Mouse (Mus musculus) forebrain, postnatal 0 days (tissue): ENCODE results near the gene Sox2. TPM values are rescaled to one million over a fixed set of nuclear protein-coding genes. Genes with fewer than 3 reads are reported as not detected.

Source experiments
- ATAC-seq: fragments of 200-750 bp; cut with Nextera tagmentation; 2 replicates; pipeline ENCODE4 v1.8.0; 2017; ENCODE audit warnings: mild to moderate bottlenecking, moderate library complexity
- DNase-seq: peaks from one replicate; pipeline ENCODE4 v3.0.0-alpha.2; 2015
- H3K27ac ChIP-seq: fragments of 300-500 bp; sonication (generic); 2 replicates; pipeline ENCODE4 v1.5.1; 2014; ENCODE audit warnings: low read depth, mild to moderate bottlenecking, antibody characterized with exemption, low read length, moderate library complexity, mixed read lengths
- H3K27me3 ChIP-seq: fragments of 300-500 bp; sonication (generic); 2 replicates; pipeline ENCODE4 v1.6.1; 2014; ENCODE audit warnings: mild to moderate bottlenecking, low read length, mixed read lengths; ENCODE audit not compliant: insufficient read depth
- H3K36me3 ChIP-seq: fragments of 300-500 bp; sonication (generic); 2 replicates; pipeline ENCODE4 v1.6.1; 2014; ENCODE audit warnings: mild to moderate bottlenecking, moderate library complexity; ENCODE audit not compliant: insufficient read depth
- H3K4me1 ChIP-seq: fragments of 300-500 bp; sonication (generic); 2 replicates; pipeline ENCODE4 v1.6.1; 2014; ENCODE audit warnings: antibody characterized with exemption; ENCODE audit not compliant: insufficient read depth
- H3K4me2 ChIP-seq: fragments of 300-500 bp; sonication (generic); 2 replicates; pipeline ENCODE4 v1.6.1; 2014; ENCODE audit warnings: low read depth, mild to moderate bottlenecking, moderate library complexity
- H3K4me3 ChIP-seq: fragments of 300-500 bp; sonication (generic); 2 replicates; pipeline ENCODE4 v1.5.1; 2014; ENCODE audit warnings: low read depth, low read length, mixed read lengths
- H3K9ac ChIP-seq: fragments of 300-500 bp; sonication (generic); 2 replicates; pipeline ENCODE4 v1.6.1; 2014; ENCODE audit warnings: mild to moderate bottlenecking
- H3K9me3 ChIP-seq: fragments of 300-500 bp; sonication (generic); 2 replicates; pipeline ENCODE4 v1.6.1; 2016; ENCODE audit warnings: low read length
- CTCF ChIP-seq: sonication (generic); IDR thresholded peaks from 2 replicates; pipeline ENCODE4 v1.5.1; 2016; ENCODE audit warnings: antibody characterized with exemption, control low read depth, low read depth
- WGBS: fragments of 180-500 bp; shearing (Covaris S2); extraction: QIAGEN DNeasy Blood & Tissue Kit; methylation state at CpG from one replicate; pipeline ENCODE4 v1.1.7; 2014; 5-methylcytosine and 5-hydroxymethylcytosine counted together
- polyA plus RNA-seq: library from polyadenylated mRNA; unstranded; fragments of >200 nt; fragmentation: Nextera tagmentation; extraction: Ambion mirVana; gene quantifications from 2 replicates; pipeline ENCODE4 v1.2.1, GENCODE M21; 2015
- total RNA-seq: library from RNA; depleted of rRNA; stranded (reverse); fragments of >200 nt; gene quantifications from 2 replicates; pipeline ENCODE4 v1.2.3, GENCODE M21; 2014

Gene Sox2
- total and polyA plus RNA-seq, 2 experiments from 2014 or later = 31.0 to 120 TPM

DNA sequence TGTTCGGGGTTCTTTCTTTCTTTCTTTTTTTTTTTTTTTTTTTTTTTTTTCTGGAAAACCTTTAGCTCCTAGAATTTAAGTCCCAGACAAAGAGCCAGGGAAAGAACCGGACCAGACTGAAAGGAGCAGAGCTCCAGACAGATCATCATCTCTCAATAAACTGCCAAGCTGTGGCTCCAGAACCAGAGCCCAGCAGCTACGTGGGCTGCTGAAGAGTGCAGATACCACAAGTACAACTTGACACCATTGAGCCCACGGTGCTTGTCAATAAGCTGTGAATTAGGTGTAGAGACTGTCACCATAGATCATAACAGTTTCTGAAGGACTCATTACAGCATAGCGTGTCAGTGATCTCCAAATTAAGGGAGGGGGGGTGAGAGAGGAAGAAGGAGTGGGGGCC, 7.1 kb upstream of the Sox2 start:
- ATAC-seq = no peak
- peak overlapping the region; percentile 85 for H3K27ac ChIP-seq
- H3K9me3 ChIP-seq = no peaks in the 10 kb centered on the region
- peak; percentile 48 for DNase-seq
- H3K9ac ChIP-seq = peak overlapping the region; percentile 65
- H3K27me3 ChIP-seq = no peaks in the 10 kb centered on the region
- WGBS = 15% methylated on average over 5 of the region's 5 CpGs
- H3K4me3 ChIP-seq = peak overlapping the region; percentile 40; the same call in 1 of the 2 replicates
- H3K4me1 ChIP-seq = no peaks in the 10 kb centered on the region
- peak overlapping the region; percentile 63 for H3K4me2 ChIP-seq
- H3K36me3 ChIP-seq = no peaks in the 10 kb centered on the region
- no peak for TF ChIP-seq CTCF

DNA sequence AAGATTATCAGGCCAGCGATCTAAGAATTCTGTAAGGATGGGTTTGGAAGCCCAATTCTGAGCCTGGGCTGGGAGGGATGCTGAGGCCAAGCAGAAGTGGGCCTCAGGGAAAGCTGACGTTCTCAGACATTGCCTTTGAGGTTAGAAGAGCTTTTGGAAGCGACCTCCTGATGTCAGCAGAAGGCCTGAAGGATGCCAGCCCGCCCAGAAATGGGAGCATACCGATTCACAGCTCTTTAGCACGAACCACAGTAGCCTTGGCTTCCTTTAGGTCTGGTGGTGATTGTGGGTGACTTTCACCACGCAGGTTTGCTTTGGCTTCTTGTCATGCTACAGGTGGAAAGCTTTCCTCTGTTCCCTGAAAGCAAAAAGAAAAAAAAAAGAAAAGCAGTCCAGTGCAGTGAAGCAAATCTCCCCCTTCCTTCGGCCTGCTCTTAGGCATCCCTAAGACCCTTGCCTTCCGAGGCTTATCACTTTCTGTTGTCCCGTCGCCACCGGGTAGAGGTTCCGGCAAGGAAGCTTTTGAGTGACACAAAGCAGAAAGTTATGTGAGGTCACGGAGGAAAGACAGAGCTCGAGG, 6.6 kb upstream of the Sox2 start:
- no peaks in the 10 kb centered on the region for H3K36me3 ChIP-seq
- H3K27me3 ChIP-seq = no peaks in the 10 kb centered on the region
- peak; percentile 49 for DNase-seq
- no peak for ATAC-seq
- H3K4me3 ChIP-seq = 0 out of 2 replicates have a peak overlapping the region, but pooled peaks have one; percentile 1
- H3K27ac ChIP-seq = peak overlapping the region; percentile 85
- 22% methylated on average over 15 of the region's 15 CpGs for WGBS
- H3K4me1 ChIP-seq = no peaks in the 10 kb centered on the region
- peak overlapping the region; percentile 63 for H3K4me2 ChIP-seq
- no peak for TF ChIP-seq CTCF
- H3K9me3 ChIP-seq = no peaks in the 10 kb centered on the region
- peak overlapping the region; percentile 65 for H3K9ac ChIP-seq

DNA sequence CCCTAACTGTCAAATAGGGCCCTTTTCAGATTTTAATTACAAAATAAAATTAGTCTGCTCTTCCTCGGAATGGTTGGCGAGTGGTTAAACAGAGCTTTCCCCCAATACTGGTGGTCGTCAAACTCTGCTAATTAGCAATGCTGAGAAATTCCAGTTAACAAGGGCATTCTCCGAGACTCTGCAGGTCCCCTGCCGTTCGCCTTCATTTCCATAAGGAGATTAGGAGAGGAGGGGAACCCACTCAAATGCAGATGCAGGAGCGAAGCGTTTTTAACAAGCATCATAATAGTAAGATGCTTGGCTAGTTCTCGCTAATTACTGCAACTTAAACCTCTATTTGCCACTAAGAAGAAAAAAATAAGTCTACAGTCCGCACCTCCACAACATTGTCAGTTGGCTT, 4.0 kb upstream of the Sox2 start:
- no peaks in the 10 kb centered on the region for H3K36me3 ChIP-seq
- peak overlapping the region; percentile 35 for H3K4me2 ChIP-seq
- no peaks in the 10 kb centered on the region for H3K9me3 ChIP-seq
- H3K4me3 ChIP-seq = peak overlapping the region; percentile 8
- no peaks in the 10 kb centered on the region for H3K27me3 ChIP-seq
- DNase-seq (peak; percentile 58), ATAC-seq (no peak)
- WGBS = 7% methylated on average over 10 of the region's 10 CpGs
- TF ChIP-seq CTCF = no peak
- H3K27ac ChIP-seq = peak overlapping the region; percentile 54
- H3K4me1 ChIP-seq = no peaks in the 10 kb centered on the region
- 0 out of 2 replicates have a peak overlapping the region, but pooled peaks have one; percentile 1 for H3K9ac ChIP-seq

DNA sequence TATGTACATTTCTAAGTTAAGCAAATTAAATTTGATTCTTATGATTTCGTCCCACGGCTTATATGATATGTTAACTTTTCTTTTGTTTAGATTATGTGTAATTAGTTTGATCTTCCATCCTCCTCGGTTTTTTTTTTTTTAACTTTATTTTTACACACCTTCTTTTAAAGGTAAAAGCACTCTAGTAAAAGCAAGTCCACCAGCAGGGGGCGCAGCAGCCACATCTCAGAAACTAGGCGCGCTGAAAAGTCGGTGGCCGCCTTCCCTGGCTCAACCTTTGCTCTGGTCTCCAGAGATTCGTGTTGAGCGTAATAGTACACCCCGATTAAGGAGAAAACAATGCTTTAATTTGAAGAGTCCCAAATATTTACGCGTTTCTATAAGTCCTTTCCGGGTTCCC, 2.5 kb upstream of the Sox2 start:
- H3K9me3 ChIP-seq = no peaks in the 10 kb centered on the region
- peak; percentile 74 for TF ChIP-seq CTCF
- DNase-seq (peak; percentile 89), ATAC-seq (no peak)
- H3K4me1 ChIP-seq = no peaks in the 10 kb centered on the region
- H3K36me3 ChIP-seq = no peaks in the 10 kb centered on the region
- H3K4me3 ChIP-seq = peak overlapping the region; percentile 50
- H3K9ac ChIP-seq = peak overlapping the region; percentile 61
- no peaks in the 10 kb centered on the region for H3K27me3 ChIP-seq
- peak overlapping the region; percentile 90 for H3K27ac ChIP-seq
- under 1% methylated on average over 14 of the region's 14 CpGs for WGBS
- H3K4me2 ChIP-seq = peak overlapping the region; percentile 69

DNA sequence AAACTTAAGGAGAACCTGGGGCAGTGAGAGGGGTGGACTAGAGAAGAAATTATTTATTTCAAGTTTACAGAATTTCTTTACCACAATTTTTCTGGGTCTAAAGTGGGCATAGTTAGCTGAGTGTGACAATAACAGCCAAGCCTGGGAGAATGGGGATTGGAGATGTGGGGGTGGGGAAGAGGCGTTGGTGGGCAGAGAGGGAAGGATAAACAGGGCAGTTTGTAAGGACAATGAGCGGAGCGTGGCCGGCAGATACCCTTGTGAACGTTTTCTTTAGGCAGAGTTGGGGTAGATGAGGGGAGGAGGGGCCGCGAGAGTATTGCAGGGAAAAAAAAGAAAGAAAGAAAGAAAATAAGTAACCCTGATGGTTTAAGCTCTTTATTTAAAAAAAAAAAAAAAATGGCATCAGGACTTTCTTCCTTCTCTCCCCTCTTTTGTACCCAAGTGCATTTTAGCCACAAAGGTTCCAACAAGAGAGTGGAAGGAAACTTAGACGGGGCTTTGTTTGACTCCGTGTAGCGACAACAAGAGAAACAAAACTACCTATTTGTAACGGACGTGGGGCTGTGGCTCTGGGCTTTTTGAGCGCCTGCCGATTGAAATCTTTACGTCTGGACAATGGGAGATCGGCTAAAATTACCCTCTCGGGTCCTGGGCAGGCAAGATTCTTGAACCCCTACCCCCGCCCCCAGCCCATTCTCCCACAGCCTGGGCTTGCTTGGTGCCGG, 1.9 kb upstream of the Sox2 start:
- no peaks in the 10 kb centered on the region for H3K27me3 ChIP-seq
- DNase-seq = peak; percentile 52
- H3K4me3 ChIP-seq = peak overlapping the region; percentile 50
- H3K4me1 ChIP-seq = no peaks in the 10 kb centered on the region
- no peak for ATAC-seq
- no peak for TF ChIP-seq CTCF
- 3% methylated on average over 19 of the region's 19 CpGs for WGBS
- peak overlapping the region; percentile 69 for H3K4me2 ChIP-seq
- peak overlapping the region; percentile 61 for H3K9ac ChIP-seq
- H3K27ac ChIP-seq = peak overlapping the region; percentile 90
- no peaks in the 10 kb centered on the region for H3K36me3 ChIP-seq
- H3K9me3 ChIP-seq = no peaks in the 10 kb centered on the region

DNA sequence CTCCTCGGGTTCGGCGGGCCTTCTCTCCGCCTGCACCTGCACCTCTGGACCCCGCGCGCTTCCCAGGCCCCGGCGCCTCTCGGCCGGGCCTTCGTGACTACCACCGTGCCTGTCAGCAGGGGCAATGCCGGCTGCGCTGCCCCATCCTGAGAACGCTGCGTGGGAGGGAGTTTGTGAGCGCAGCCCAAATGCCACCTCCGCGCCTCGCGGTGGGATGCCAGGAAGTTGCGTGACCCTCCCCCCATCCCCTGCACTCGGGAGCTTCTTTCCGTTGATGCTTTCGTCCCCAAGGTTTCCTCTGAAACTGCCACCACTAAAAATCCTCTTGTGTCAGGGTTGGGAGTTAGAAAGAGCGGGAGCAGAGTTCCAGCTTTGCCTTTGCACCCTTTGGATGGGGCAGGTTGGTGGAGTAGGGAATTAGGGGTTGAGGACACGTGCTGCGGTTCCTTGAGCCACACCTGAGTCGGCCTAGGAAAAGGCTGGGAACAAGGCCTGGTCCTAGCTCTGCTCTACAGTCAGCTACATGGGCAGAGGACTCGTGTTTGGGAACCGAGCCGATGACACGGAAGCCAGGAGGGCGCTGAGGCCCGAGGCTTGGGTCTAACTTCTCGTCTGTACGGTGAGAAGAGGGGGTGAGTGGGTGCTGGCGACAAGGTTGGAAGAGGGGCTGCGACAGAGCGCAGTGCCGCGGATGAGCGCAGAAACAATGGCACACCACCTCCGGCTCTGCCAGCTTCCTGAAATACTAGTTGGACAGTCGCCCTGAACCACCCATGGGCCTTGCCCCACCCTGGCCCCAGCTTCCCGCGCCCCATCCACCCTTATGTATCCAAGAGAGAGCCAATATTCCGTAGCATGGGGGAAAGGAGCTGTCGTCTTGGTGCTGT, 1.1 kb upstream of the Sox2 start:
- ATAC-seq (peak; percentile 57), DNase-seq (no peak)
- Histone ChIP-seq H3K36me3 (no peaks in the 10 kb centered on the region), H3K27ac (peak overlapping the region; percentile 90), H3K4me3 (peak overlapping the region; percentile 50), H3K4me1 (no peaks in the 10 kb centered on the region), H3K4me2 (peak overlapping the region; percentile 69), H3K9me3 (no peaks in the 10 kb centered on the region), H3K27me3 (no peaks in the 10 kb centered on the region), H3K9ac (peak overlapping the region; percentile 61)
- WGBS = 2% methylated on average over 50 of the region's 50 CpGs
- no peak for TF ChIP-seq CTCF
